Mouse (Mus musculus) CH12.LX (cell line): Measurements from ENCODE around the gene Rbms2. TPM values are rescaled to one million over a fixed set of nuclear protein-coding genes. Genes with fewer than 3 reads are reported as not detected.
"Not testable (repeated sequence)": the region's sequence is repeated elsewhere in the genome, so short reads cannot be mapped to it uniquely, and the experiment has no call there.

Experiments used
- DNase-seq: peaks from one replicate; pipeline ENCODE4 v3.0.0-alpha.2; 2013; ENCODE audit errors: extremely low read depth
- H3K27ac ChIP-seq: 2 replicates; pipeline ENCODE4 v1.5.1; 2012; ENCODE audit warnings: low read depth, mild to moderate bottlenecking, control low read depth, moderate library complexity; ENCODE audit not compliant: insufficient read depth
- H3K27me3 ChIP-seq: replicated peaks from 2 replicates; pipeline ENCODE3; 2012; ENCODE audit warnings: inconsistent platforms
- H3K36me3 ChIP-seq, 2 experiments: replicated peaks in 1 of 2; 2 replicates each; pipeline versions ENCODE3 to v1.6.1; 2012; ENCODE audit warnings: inconsistent platforms in 1 of 2, low read length in 1 of 2, mild to moderate bottlenecking in 1 of 2, mixed read lengths in 1 of 2, moderate library complexity in 1 of 2; ENCODE audit not compliant: control insufficient read depth in 1 of 2, insufficient read depth in 1 of 2
- H3K4me1 ChIP-seq, 2 experiments: 2 replicates each; pipeline ENCODE4 v1.6.1; 2012; ENCODE audit warnings: inconsistent platforms in 1 of 2, moderate library complexity in 1 of 2; ENCODE audit not compliant: insufficient read depth in 2 of 2, control insufficient read depth in 1 of 2
- H3K4me2 ChIP-seq: 2 replicates; pipeline ENCODE4 v1.6.1; 2012; ENCODE audit warnings: low read depth, mild to moderate bottlenecking, control low read depth; ENCODE audit not compliant: poor library complexity, insufficient read depth, severe bottlenecking
- H3K4me3 ChIP-seq, 3 experiments: fragments of 150-350 bp in 1 of 3; sonication (generic) in 1 of 3; replicated peaks in 1 of 3; 2 replicates each; pipeline versions ENCODE3 to v1.5.1; 2011 to 2012; ENCODE audit warnings: low read depth in 2 of 3, low read length in 2 of 3, mild to moderate bottlenecking in 2 of 3, moderate library complexity in 2 of 3, control low read depth in 1 of 3, improper control_type of control experiment in 1 of 3, inconsistent platforms in 1 of 3, mixed read lengths in 1 of 3; ENCODE audit not compliant: poor library complexity in 1 of 3
- H3K79me2 ChIP-seq: replicated peaks from 2 replicates; pipeline ENCODE4 v1.6.1; 2012; ENCODE audit warnings: mild to moderate bottlenecking, moderate library complexity; ENCODE audit not compliant: control insufficient read depth, poor library complexity, insufficient read depth, severe bottlenecking; ENCODE audit errors: extremely low read depth
- H3K9ac ChIP-seq: 2 replicates; pipeline ENCODE4 v1.6.1; 2012; ENCODE audit warnings: low read depth, mild to moderate bottlenecking, control low read depth, moderate library complexity; ENCODE audit not compliant: insufficient read depth
- H3K9me3 ChIP-seq: replicated peaks from 2 replicates; pipeline ENCODE3; 2012; ENCODE audit warnings: low read length, inconsistent platforms, mixed read lengths
- CHD1 ChIP-seq: IDR thresholded peaks from 2 replicates; pipeline ENCODE4 v1.6.1; 2012; ENCODE audit warnings: low read depth, low read length, improper control_type of control experiment, inconsistent platforms
- CHD2 ChIP-seq: IDR thresholded peaks from 2 replicates; pipeline ENCODE4 v1.6.1; 2011; ENCODE audit warnings: low read length, improper control_type of control experiment
- CTCF ChIP-seq, 2 experiments: IDR thresholded peaks in 1 of 2; conservative IDR thresholded peaks in 1 of 2; 2 replicates each; pipeline ENCODE4 v1.5.1; 2011 to 2012; ENCODE audit warnings: low read depth in 2 of 2, low read length in 2 of 2, improper control_type of control experiment in 1 of 2, inconsistent platforms in 1 of 2, mild to moderate bottlenecking in 1 of 2, moderate library complexity in 1 of 2
- E2F4 ChIP-seq: IDR thresholded peaks from 2 replicates; pipeline ENCODE4 v1.6.1; 2011; ENCODE audit warnings: low read depth, low read length, improper control_type of control experiment; ENCODE audit not compliant: insufficient replicate concordance
- ELF1 ChIP-seq: IDR thresholded peaks from 2 replicates; pipeline ENCODE4 v1.6.1; 2014; ENCODE audit warnings: low read depth, mild to moderate bottlenecking, inconsistent platforms, low read length, improper control_type of control experiment
- EP300 ChIP-seq: IDR thresholded peaks from 2 replicates; pipeline ENCODE4 v1.6.1; 2011; ENCODE audit warnings: low read length, improper control_type of control experiment
- ETS1 ChIP-seq: conservative IDR thresholded peaks from 2 replicates; pipeline ENCODE4 v1.6.1; 2012; ENCODE audit warnings: low read depth, mild to moderate bottlenecking, inconsistent platforms, low read length, improper control_type of control experiment, moderate library complexity
- GABPA ChIP-seq: IDR thresholded peaks from 2 replicates; pipeline ENCODE4 v1.6.1; 2012; ENCODE audit warnings: low read depth, low read length, improper control_type of control experiment, inconsistent platforms; ENCODE audit not compliant: insufficient replicate concordance
- HCFC1 ChIP-seq: IDR thresholded peaks from 2 replicates; pipeline ENCODE4 v1.6.1; 2012; ENCODE audit warnings: low read depth, mild to moderate bottlenecking, inconsistent platforms, low read length, improper control_type of control experiment
- IRF4 ChIP-seq: IDR thresholded peaks from 2 replicates; pipeline ENCODE4 v1.6.1; 2014; ENCODE audit warnings: low read depth, mild to moderate bottlenecking, inconsistent platforms, low read length, improper control_type of control experiment
- JUN ChIP-seq: IDR thresholded peaks from 2 replicates; pipeline ENCODE4 v1.6.1; 2011; ENCODE audit warnings: low read depth, mild to moderate bottlenecking, low read length, improper control_type of control experiment, moderate library complexity; ENCODE audit not compliant: insufficient read depth
- JUND ChIP-seq: conservative IDR thresholded peaks from 2 replicates; pipeline ENCODE4 v1.6.1; 2011; ENCODE audit warnings: low read depth, low read length, improper control_type of control experiment
- KAT2A ChIP-seq: IDR thresholded peaks from 2 replicates; pipeline ENCODE4 v1.6.1; 2012; ENCODE audit warnings: low read length, improper control_type of control experiment, inconsistent platforms; ENCODE audit not compliant: insufficient replicate concordance
- MAFK ChIP-seq: IDR thresholded peaks from 2 replicates; pipeline ENCODE4 v1.6.1; 2011; ENCODE audit warnings: low read length, improper control_type of control experiment; ENCODE audit not compliant: insufficient replicate concordance
- MAX ChIP-seq: IDR thresholded peaks from 2 replicates; pipeline ENCODE4 v1.6.1; 2011; ENCODE audit warnings: low read length, improper control_type of control experiment
- MAZ ChIP-seq: IDR thresholded peaks from 2 replicates; pipeline ENCODE4 v1.6.1; 2012; ENCODE audit warnings: low read depth, mild to moderate bottlenecking, inconsistent platforms, low read length, improper control_type of control experiment, moderate library complexity
- MEF2A ChIP-seq: IDR thresholded peaks from 2 replicates; pipeline ENCODE4 v1.6.1; 2014; ENCODE audit warnings: low read depth, mild to moderate bottlenecking, inconsistent platforms, low read length, improper control_type of control experiment, borderline replicate concordance
- MXI1 ChIP-seq: IDR thresholded peaks from 2 replicates; pipeline ENCODE4 v1.6.1; 2011; ENCODE audit warnings: mild to moderate bottlenecking, low read depth, low read length, improper control_type of control experiment
- MYC ChIP-seq: IDR thresholded peaks from 2 replicates; pipeline ENCODE4 v1.6.1; 2011; ENCODE audit warnings: low read depth, mild to moderate bottlenecking, improper control_type of control experiment, low read length
- NRF1 ChIP-seq: IDR thresholded peaks from 2 replicates; pipeline ENCODE4 v1.6.1; 2014; ENCODE audit warnings: low read depth, mild to moderate bottlenecking, inconsistent platforms, low read length, improper control_type of control experiment, moderate library complexity
- PAX5 ChIP-seq: IDR thresholded peaks from 2 replicates; pipeline ENCODE4 v1.6.1; 2012; ENCODE audit warnings: low read length, inconsistent platforms, mixed read lengths
- POLR2A ChIP-seq: IDR thresholded peaks from 2 replicates; pipeline ENCODE4 v1.6.1; 2011; ENCODE audit warnings: low read depth, mild to moderate bottlenecking, improper control_type of control experiment, low read length
- POLR2AphosphoS2 ChIP-seq: IDR thresholded peaks from 2 replicates; pipeline ENCODE4 v1.6.1; 2011; ENCODE audit warnings: low read depth, low read length, improper control_type of control experiment
- RAD21 ChIP-seq: IDR thresholded peaks from 2 replicates; pipeline ENCODE4 v1.6.1; 2011; ENCODE audit warnings: low read depth, mild to moderate bottlenecking, low read length, improper control_type of control experiment, moderate library complexity
- RCOR1 ChIP-seq: conservative IDR thresholded peaks from 2 replicates; pipeline ENCODE4 v1.6.1; 2012; ENCODE audit warnings: low read depth, mild to moderate bottlenecking, inconsistent platforms, low read length, improper control_type of control experiment
- SIN3A ChIP-seq: IDR thresholded peaks from 2 replicates; pipeline ENCODE4 v1.6.1; 2012; ENCODE audit warnings: low read length, improper control_type of control experiment, inconsistent platforms
- SMC3 ChIP-seq: IDR thresholded peaks from 2 replicates; pipeline ENCODE4 v1.6.1; 2011; ENCODE audit warnings: low read depth, low read length, improper control_type of control experiment
- TBP ChIP-seq: conservative IDR thresholded peaks from 2 replicates; pipeline ENCODE4 v1.6.1; 2011; ENCODE audit warnings: low read depth, low read length, improper control_type of control experiment
- UBTF ChIP-seq: IDR thresholded peaks from 2 replicates; pipeline ENCODE4 v1.6.1; 2012; ENCODE audit warnings: low read depth, mild to moderate bottlenecking, inconsistent platforms, low read length, improper control_type of control experiment, moderate library complexity
- USF1 ChIP-seq: IDR thresholded peaks from 2 replicates; pipeline ENCODE4 v1.6.1; 2014; ENCODE audit warnings: low read depth, mild to moderate bottlenecking, inconsistent platforms, low read length, improper control_type of control experiment
- USF2 ChIP-seq: conservative IDR thresholded peaks from 2 replicates; pipeline ENCODE4 v1.6.1; 2011; ENCODE audit warnings: low read depth, low read length, improper control_type of control experiment
- ZC3H11A ChIP-seq: IDR thresholded peaks from 2 replicates; pipeline ENCODE4 v1.6.1; 2012; ENCODE audit warnings: low read depth, mild to moderate bottlenecking, inconsistent platforms, low read length, improper control_type of control experiment
- ZKSCAN1 ChIP-seq: IDR thresholded peaks from 2 replicates; pipeline ENCODE4 v1.6.1; 2012; ENCODE audit warnings: low read depth, inconsistent platforms, low read length, improper control_type of control experiment, borderline replicate concordance
- ZNF384 ChIP-seq: IDR thresholded peaks from 2 replicates; pipeline ENCODE4 v1.6.1; 2012; ENCODE audit warnings: low read depth, low read length, improper control_type of control experiment, inconsistent platforms
- dilution Hi-C: fragments of 300-500 bp; cut with MboI; formaldehyde crosslinking; loops from 2 replicates; pipeline ENCODE4 v1.14.3; 2020; ENCODE audit warnings: low sequenced_read_pairs; ENCODE audit not compliant: extremely low pct_unique_long_range_greater_than_20kb, extremely low pct_ligation_motif_present
- in situ Hi-C: fragments of 300-500 bp; cut with MboI; formaldehyde crosslinking; loops from 3 replicates; pipeline ENCODE4 v1.14.3; 2019; ENCODE audit warnings: low sequenced_read_pairs, low pct_ligation_motif_present, low pct_unique_long_range_greater_than_20kb, mixed read lengths
- polyA plus RNA-seq: library from polyadenylated mRNA; unstranded; fragments of >175 nt; gene quantifications from 2 replicates; pipeline ENCODE4 v1.2.1, GENCODE M21; 2012; ENCODE audit warnings: low read depth; ENCODE audit not compliant: insufficient read length
- total RNA-seq, 2 experiments: library from RNA; depleted of rRNA; stranded (reverse); fragments of 300-350 nt in 1 of 2; fragments of >200 nt in 1 of 2; gene quantifications; 2 replicates each; pipeline ENCODE4 v1.2.3; 2012 to 2014

Rbms2 gene
- total and polyA plus RNA-seq, 3 experiments, result 9.1 to 36.6 (median 9.8) TPM

DNA sequence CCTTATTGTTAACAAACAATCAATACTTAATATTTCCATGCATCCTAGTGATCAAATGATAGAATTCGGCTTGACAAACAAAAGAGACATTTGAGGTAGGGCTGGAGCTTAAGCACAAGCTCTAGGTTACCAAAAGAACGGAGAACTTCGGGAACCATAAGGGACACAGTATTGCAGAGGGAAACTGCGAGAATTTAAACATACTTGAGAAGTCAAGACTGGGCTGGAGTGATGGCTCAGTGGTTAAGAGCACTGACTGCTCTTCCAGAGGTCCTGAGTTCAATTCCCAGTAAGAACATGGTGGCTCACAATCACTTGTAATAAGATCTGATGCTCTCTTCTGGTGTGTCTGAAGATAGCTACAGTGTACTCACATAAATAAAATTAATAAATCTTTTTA is 34.0 kb upstream of the Rbms2 start:
- in situ Hi-C loops, H3K9me3 ChIP-seq, H3K36me3 ChIP-seq, H3K4me3 ChIP-seq, DNase-seq, H3K27me3 ChIP-seq, H3K27ac ChIP-seq, H3K4me2 ChIP-seq, H3K9ac ChIP-seq, dilution Hi-C loops: not testable (repeated sequence)
- Histone ChIP-seq H3K4me1 (peaks cover 5 to 18% of the 10 kb centered on the region in 2 experiments), H3K79me2 (peaks cover 16% of the 10 kb centered on the region)
- TF ChIP-seq TBP, result peak; percentile 92

- Histone ChIP-seq H3K4me2 (peak overlapping the region; percentile 85), H3K36me3 (peaks cover 0 to 14% of the 10 kb centered on the region in 2 experiments), H3K79me2 (peaks cover 16% of the 10 kb centered on the region), H3K9ac (peak overlapping the region; percentile 58), H3K27me3 (no peaks in the 10 kb centered on the region), H3K4me3 (peak overlapping the region in 2 of 3 experiments; percentile 1 to 37), H3K4me1 (peaks cover 6 to 27% of the 10 kb centered on the region in 2 experiments), H3K9me3 (no peaks in the 10 kb centered on the region), H3K27ac (no peak overlapping the region)
- in situ Hi-C loops (no loop called here), dilution Hi-C loops (no loop called here)
- DNase-seq, result peak; percentile 69
- TF ChIP-seq CHD2, result no peak
- no peak for TF ChIP-seq MAZ
- TF ChIP-seq ZKSCAN1, result no peak
- no peak for TF ChIP-seq MEF2A
- no peak for TF ChIP-seq GABPA
- TF ChIP-seq SMC3, result peak; percentile 50
- TF ChIP-seq MYC, result no peak
- no peak for TF ChIP-seq HCFC1
- TF ChIP-seq ZNF384, result peak; percentile 87
- TF ChIP-seq ETS1, result no peak
- TF ChIP-seq POLR2A, result no peak
- TF ChIP-seq MXI1, result no peak; the same call in 1 of the 2 replicates
- no peak for TF ChIP-seq POLR2AphosphoS2
- no peak for TF ChIP-seq MAFK
- TF ChIP-seq JUND, result peak; percentile 63
- TF ChIP-seq IRF4, result no peak
- no peak for TF ChIP-seq MAX
- no peak for TF ChIP-seq USF1
- TF ChIP-seq RAD21, result peak; percentile 72
- no peak for TF ChIP-seq JUN
- TF ChIP-seq EP300, result no peak
- no peak for TF ChIP-seq E2F4
- TF ChIP-seq CTCF (conservative IDR thresholded peaks at IDR 0.05 in 1 of 2, IDR thresholded peaks at IDR 0.05 in 1 of 2; ENCODE audit: low read depth in 2 of 2, low read length in 2 of 2), result peak; percentile 77 to 78
- no peak for TF ChIP-seq KAT2A
- no peak for TF ChIP-seq NRF1
- TF ChIP-seq TBP, result peak; percentile 82
- no peak for TF ChIP-seq SIN3A
- TF ChIP-seq ZC3H11A, result no peak
- TF ChIP-seq ELF1, result no peak
- no peak for TF ChIP-seq RCOR1
- TF ChIP-seq PAX5, result no peak
- no peak for TF ChIP-seq CHD1
- no peak for TF ChIP-seq USF2
- TF ChIP-seq UBTF, result no peak
These were observed 32.8 kb upstream of the Rbms2 start for GRCm38 (mm10) chr10:128212871-128213323.
